Mouse (Mus musculus) midbrain, embryonic 14.5 days (tissue): ENCODE data around the gene Kiss1. TPM values are rescaled to one million over a fixed set of nuclear protein-coding genes. Genes with fewer than 3 reads are reported as not detected.

Source experiments
- ATAC-seq: fragments of 200-750 bp; cut with Nextera tagmentation; 2 replicates; pipeline ENCODE4 v1.8.0; 2017; ENCODE audit warnings: moderate number of reproducible peaks, moderate library complexity; ENCODE audit not compliant: low FRiP score, low TSS enrichment
- DNase-seq: peaks from one replicate; pipeline ENCODE4 v3.0.0-alpha.2; 2015
- H3K27ac ChIP-seq: fragments of 300-500 bp; sonication (generic); replicated peaks from 2 replicates; pipeline ENCODE4 v1.5.1; 2014; ENCODE audit warnings: mild to moderate bottlenecking, low read depth, low read length, moderate library complexity
- H3K27me3 ChIP-seq: fragments of 300-500 bp; sonication (generic); 2 replicates; pipeline ENCODE4 v1.6.1; 2014; ENCODE audit warnings: low read length, control low read depth, mixed read lengths; ENCODE audit not compliant: control insufficient read depth, insufficient read depth
- H3K36me3 ChIP-seq: fragments of 300-500 bp; sonication (generic); 2 replicates; pipeline ENCODE4 v1.6.1; 2014; ENCODE audit warnings: low read length, control low read depth; ENCODE audit not compliant: control insufficient read depth, insufficient read depth
- H3K4me1 ChIP-seq: fragments of 300-500 bp; sonication (generic); 2 replicates; pipeline ENCODE4 v1.6.1; 2014; ENCODE audit warnings: mild to moderate bottlenecking, antibody characterized with exemption, low read length, control low read depth; ENCODE audit not compliant: control insufficient read depth, insufficient read depth
- H3K4me2 ChIP-seq: fragments of 300-500 bp; sonication (generic); 2 replicates; pipeline ENCODE4 v1.6.1; 2014; ENCODE audit warnings: mild to moderate bottlenecking, low read length, moderate library complexity
- H3K4me3 ChIP-seq: fragments of 300-500 bp; sonication (generic); replicated peaks from 2 replicates; pipeline ENCODE4 v1.5.1; 2014; ENCODE audit warnings: low read depth, low read length
- H3K9ac ChIP-seq: fragments of 300-500 bp; sonication (generic); replicated peaks from 2 replicates; pipeline ENCODE4 v1.6.1; 2014; ENCODE audit warnings: mild to moderate bottlenecking, low read length, moderate library complexity
- H3K9me3 ChIP-seq: fragments of 300-500 bp; sonication (generic); 2 replicates; pipeline ENCODE4 v1.6.1; 2016; ENCODE audit warnings: low read length, control low read depth, mixed read lengths; ENCODE audit not compliant: control insufficient read depth
- WGBS: fragments of 180-500 bp; shearing (Covaris S2); extraction: QIAGEN DNeasy Blood & Tissue Kit; methylation state at CpG from one replicate; pipeline ENCODE4 v1.1.7; 2014; 5-methylcytosine and 5-hydroxymethylcytosine counted together
- polyA plus RNA-seq: library from polyadenylated mRNA; unstranded; fragments of >200 nt; fragmentation: Nextera tagmentation; extraction: Ambion mirVana; gene quantifications from 2 replicates; pipeline ENCODE4 v1.2.1, GENCODE M21; 2014

The Kiss1 gene
- polyA plus RNA-seq, 1 experiment from 2014 or later, result not detected

GRCm38 (mm10) chr1:133346531-133346930 is 24.9 kb downstream of the Kiss1 start:
- DNase-seq (no peak), ATAC-seq (no peak)
- Histone ChIP-seq H3K27ac (no peak overlapping the region), H3K27me3 (no peaks in the 10 kb centered on the region), H3K4me2 (no peak overlapping the region), H3K9ac (no peak overlapping the region), H3K36me3 (no peaks in the 10 kb centered on the region), H3K4me1 (0 out of 2 replicates have a peak, but pooled peaks cover 4% of the 10 kb centered on the region), H3K9me3 (no peaks in the 10 kb centered on the region), H3K4me3 (no peak overlapping the region)
- 91% methylated on average over 9 of the region's 9 CpGs for WGBS

- Histone ChIP-seq H3K27me3 (no peaks in the 10 kb centered on the region), H3K4me1 (0 out of 2 replicates have a peak, but pooled peaks cover 4% of the 10 kb centered on the region), H3K9me3 (no peaks in the 10 kb centered on the region), H3K4me3 (no peak overlapping the region), H3K9ac (no peak overlapping the region), H3K4me2 (no peak overlapping the region), H3K36me3 (no peaks in the 10 kb centered on the region), H3K27ac (no peak overlapping the region)
- DNase-seq (no peak), ATAC-seq (no peak)
- 80% methylated on average over 3 of the region's 3 CpGs for WGBS
Measured at GRCm38 (mm10) chr1:133347226-133347625, 25.6 kb downstream of the Kiss1 start.

- ATAC-seq (no peak), DNase-seq (no peak)
- H3K4me3 ChIP-seq, result no peak overlapping the region
- H3K36me3 ChIP-seq, result no peaks in the 10 kb centered on the region
- H3K27ac ChIP-seq, result no peak overlapping the region
- 0 out of 2 replicates have a peak, but pooled peaks cover 4% of the 10 kb centered on the region for H3K4me1 ChIP-seq
- H3K9ac ChIP-seq, result no peak overlapping the region
- H3K4me2 ChIP-seq, result no peak overlapping the region
- WGBS, result 80% methylated on average over 11 of the region's 11 CpGs
- no peaks in the 10 kb centered on the region for H3K9me3 ChIP-seq
- H3K27me3 ChIP-seq, result no peaks in the 10 kb centered on the region
Measured at GRCm38 (mm10) chr1:133347693-133348520, 26.2 kb downstream of the Kiss1 start.

GRCm38 (mm10) chr1:133350210-133350609 is 28.5 kb downstream of the Kiss1 start, which contains the start of gene Ren1:
TSS of gene Ren1 (plus strand) at chr1:133350510.
- Histone ChIP-seq H3K36me3 (no peaks in the 10 kb centered on the region), H3K9me3 (no peaks in the 10 kb centered on the region), H3K4me3 (no peak within 1 kb of the TSS), H3K27ac (no peak within 1 kb of the TSS), H3K4me2 (no peak within 1 kb of the TSS), H3K27me3 (no peaks in the 10 kb centered on the region), H3K4me1 (0 out of 2 replicates have a peak, but pooled peaks cover 4% of the 10 kb centered on the region), H3K9ac (no peak within 1 kb of the TSS)
- 96% methylated on average over 1 of the region's 1 CpGs for WGBS
- DNase-seq, result no peak
- no peak for ATAC-seq

GRCm38 (mm10) chr1:133351762-133352161 is 30.1 kb downstream of the Kiss1 start:
- H3K36me3 ChIP-seq, result no peaks in the 10 kb centered on the region
- H3K27ac ChIP-seq, result no peak overlapping the region
- no peak overlapping the region for H3K9ac ChIP-seq
- H3K4me3 ChIP-seq, result no peak overlapping the region
- peak; percentile 63 for DNase-seq
- WGBS, result 29% methylated on average over 9 of the region's 9 CpGs
- H3K4me2 ChIP-seq, result no peak overlapping the region
- H3K27me3 ChIP-seq, result no peaks in the 10 kb centered on the region
- ATAC-seq, result no peak
- 0 out of 2 replicates have a peak, but pooled peaks cover 4% of the 10 kb centered on the region for H3K4me1 ChIP-seq
- no peaks in the 10 kb centered on the region for H3K9me3 ChIP-seq

GRCm38 (mm10) chr1:133353371-133353809 is 31.7 kb downstream of the Kiss1 start:
- H3K4me3 ChIP-seq, result no peak overlapping the region
- no peaks in the 10 kb centered on the region for H3K9me3 ChIP-seq
- WGBS, result 49% methylated on average over 12 of the region's 12 CpGs
- DNase-seq, result peak; percentile 85
- no peak overlapping the region for H3K4me2 ChIP-seq
- no peak overlapping the region for H3K27ac ChIP-seq
- no peak overlapping the region for H3K9ac ChIP-seq
- peak; percentile 62; the same call in 1 of the 2 replicates for ATAC-seq
- H3K36me3 ChIP-seq, result no peaks in the 10 kb centered on the region
- 0 out of 2 replicates have a peak, but pooled peaks cover 4% of the 10 kb centered on the region for H3K4me1 ChIP-seq
- no peaks in the 10 kb centered on the region for H3K27me3 ChIP-seq

GRCm38 (mm10) chr1:133355469-133355868 is 33.8 kb downstream of the Kiss1 start:
- 0 out of 2 replicates have a peak, but pooled peaks cover 4% of the 10 kb centered on the region for H3K4me1 ChIP-seq
- no peak overlapping the region for H3K9ac ChIP-seq
- no peaks in the 10 kb centered on the region for H3K9me3 ChIP-seq
- no peak overlapping the region for H3K4me3 ChIP-seq
- no peak for DNase-seq
- H3K4me2 ChIP-seq, result no peak overlapping the region
- no peak for ATAC-seq
- H3K27me3 ChIP-seq, result no peaks in the 10 kb centered on the region
- no peak overlapping the region for H3K27ac ChIP-seq
- 48% methylated on average over 5 of the region's 5 CpGs for WGBS
- H3K36me3 ChIP-seq, result no peaks in the 10 kb centered on the region

- H3K27me3 ChIP-seq, result no peaks in the 10 kb centered on the region
- no peak overlapping the region for H3K4me2 ChIP-seq
- no peak overlapping the region for H3K4me3 ChIP-seq
- no peak overlapping the region for H3K27ac ChIP-seq
- DNase-seq, result no peak
- H3K4me1 ChIP-seq, result 0 out of 2 replicates have a peak, but pooled peaks cover 4% of the 10 kb centered on the region
- no peak overlapping the region for H3K9ac ChIP-seq
- no peaks in the 10 kb centered on the region for H3K36me3 ChIP-seq
- no peak for ATAC-seq
- H3K9me3 ChIP-seq, result no peaks in the 10 kb centered on the region
- WGBS, result 63% methylated on average over 15 of the region's 15 CpGs
Measured at GRCm38 (mm10) chr1:133355912-133356311, 34.2 kb downstream of the Kiss1 start.

GRCm38 (mm10) chr1:133356330-133356729 is 34.7 kb downstream of the Kiss1 start:
- no peaks in the 10 kb centered on the region for H3K9me3 ChIP-seq
- H3K27me3 ChIP-seq, result no peaks in the 10 kb centered on the region
- no peak overlapping the region for H3K4me2 ChIP-seq
- no peak overlapping the region for H3K4me3 ChIP-seq
- WGBS, result 77% methylated on average over 8 of the region's 8 CpGs
- H3K9ac ChIP-seq, result no peak overlapping the region
- H3K36me3 ChIP-seq, result no peaks in the 10 kb centered on the region
- DNase-seq, result no peak
- H3K4me1 ChIP-seq, result 0 out of 2 replicates have a peak, but pooled peaks cover 2% of the 10 kb centered on the region
- no peak overlapping the region for H3K27ac ChIP-seq
- no peak for ATAC-seq
